Mouse (Mus musculus) erythroid progenitor cell, adult 5-6 weeks (primary cell): ENCODE measurements around the gene Adcy9. TPM values are rescaled to one million over a fixed set of nuclear protein-coding genes. Genes with fewer than 3 reads are reported as not detected.
A peak's percentile ranks its signal among the peaks of the same experiment; 100 is the strongest.

Experiments used
- ATAC-seq: replicated peaks from 2 replicates; pipeline ENCODE4 v1.8.0; 2016; ENCODE audit warnings: moderate number of reproducible peaks, mild to moderate bottlenecking, moderate TSS enrichment, inconsistent platforms; ENCODE audit not compliant: poor library complexity, low FRiP score, severe bottlenecking
- total RNA-seq, 2 experiments: library from RNA; stranded (forward) in 1 of 2; stranded (reverse) in 1 of 2; fragments of 150-400 nt in 1 of 2; fragments of 186-747, 209-891 nt in 1 of 2; gene quantifications; 2 replicates each; pipeline versions ENCODE4 v1.2.3 to v1.2.4; 2015 to 2017; ENCODE audit warnings: low replicate concordance in 2 of 2

Gene Adcy9
- total RNA-seq, 2 experiments from 2014 or later: 1.4 TPM; not detected in 1

- no peak for ATAC-seq
These were observed 83.0 kb downstream of the Adcy9 start for GRCm38 (mm10) chr16:4337269-4337668.

DNA sequence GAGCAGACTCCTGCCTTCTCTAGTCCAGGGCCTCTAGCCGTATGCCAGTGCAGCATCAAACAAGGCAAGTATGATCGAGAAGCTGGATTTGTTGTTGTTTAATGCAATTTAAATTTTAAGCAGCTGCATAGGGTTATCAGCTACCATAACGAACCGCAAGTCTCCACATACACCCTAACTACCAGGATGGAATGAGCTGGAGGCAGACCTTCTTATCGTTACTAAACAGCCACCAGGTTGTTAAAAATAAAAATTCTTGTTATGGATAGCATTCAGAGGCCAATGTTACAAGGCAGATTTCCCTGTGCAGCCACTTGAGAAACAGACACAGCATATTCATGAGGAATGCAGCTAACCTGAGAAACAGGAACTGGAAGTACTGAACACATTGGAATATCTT, 86.5 kb downstream of the Adcy9 start:
- 0 out of 2 replicates have a peak, but pooled peaks have one; percentile 25 for ATAC-seq

DNA sequence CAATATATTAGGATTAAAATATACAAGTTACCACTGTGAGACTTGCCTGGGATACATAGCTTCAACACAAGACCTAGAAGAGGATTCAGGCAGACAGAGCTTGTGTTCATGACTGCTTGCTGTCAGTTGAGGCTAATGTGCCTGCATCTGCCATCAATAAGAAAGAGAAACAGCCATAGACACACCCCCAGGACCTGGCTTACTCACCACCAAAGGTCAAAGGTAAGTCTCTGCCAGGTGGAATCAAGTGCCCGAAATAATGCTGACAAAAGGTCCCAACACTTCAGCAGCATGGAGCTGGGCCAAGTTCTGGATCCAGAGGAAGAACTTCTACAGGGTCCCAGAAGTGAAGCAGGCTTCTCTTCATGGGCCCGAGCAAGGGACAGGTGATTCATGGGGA, 86.9 kb downstream of the Adcy9 start:
- ATAC-seq: no peak

DNA sequence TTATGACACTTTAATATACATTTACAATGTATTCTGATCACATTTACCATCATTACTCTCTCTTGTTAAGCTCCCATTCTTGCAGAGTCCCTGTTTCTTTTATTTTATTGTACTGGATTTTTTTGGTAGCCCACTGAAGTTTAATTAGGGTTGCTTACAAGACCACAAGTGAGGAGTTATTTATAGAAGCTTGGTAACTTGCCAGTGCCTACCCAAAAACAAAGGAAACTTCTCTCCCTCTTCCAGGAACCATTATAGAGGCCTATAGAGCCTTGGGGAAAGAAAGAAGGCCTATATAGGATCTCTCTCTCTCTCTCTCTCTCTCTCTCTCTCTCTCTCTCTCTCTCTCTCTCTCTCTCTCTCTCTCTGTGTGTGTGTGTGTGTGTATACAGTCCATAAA, 93.2 kb downstream of the Adcy9 start:
- ATAC-seq: no peak

GRCm38 (mm10) chr16:4325801-4326200, 94.5 kb downstream of the Adcy9 start:
- no peak for ATAC-seq

GRCm38 (mm10) chr16:4324967-4325366, 95.3 kb downstream of the Adcy9 start:
- no peak for ATAC-seq

GRCm38 (mm10) chr16:4320856-4321255, 99.4 kb downstream of the Adcy9 start:
- no peak for ATAC-seq

DNA sequence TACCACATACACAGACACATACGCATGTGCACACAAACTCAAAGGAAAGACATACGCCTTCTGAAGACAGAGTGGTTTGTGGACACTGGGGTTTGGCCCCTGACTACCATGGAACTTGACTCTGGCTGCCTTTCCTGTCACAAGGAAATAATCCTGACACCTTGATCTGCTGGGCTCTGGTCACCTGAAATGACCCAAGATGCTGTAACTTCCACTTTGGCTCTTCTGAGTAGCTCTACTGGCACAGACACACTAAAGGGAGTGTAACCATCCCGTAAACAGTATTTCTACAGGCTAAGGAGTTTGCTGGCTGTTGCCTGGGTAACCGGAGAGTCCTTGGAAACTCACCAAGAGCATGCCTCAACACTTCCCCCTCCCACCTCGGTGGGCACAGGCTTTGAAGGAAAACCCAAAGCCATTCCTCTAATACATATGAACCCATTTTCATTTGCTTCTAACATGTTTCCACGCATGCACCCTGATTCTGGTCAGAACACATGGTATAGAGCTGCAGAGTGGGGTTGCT, 102.2 kb downstream of the Adcy9 start:
- ATAC-seq: no peak

- ATAC-seq: peak; percentile 75
These were observed 104.2 kb downstream of the Adcy9 start for GRCm38 (mm10) chr16:4316094-4316474.

DNA sequence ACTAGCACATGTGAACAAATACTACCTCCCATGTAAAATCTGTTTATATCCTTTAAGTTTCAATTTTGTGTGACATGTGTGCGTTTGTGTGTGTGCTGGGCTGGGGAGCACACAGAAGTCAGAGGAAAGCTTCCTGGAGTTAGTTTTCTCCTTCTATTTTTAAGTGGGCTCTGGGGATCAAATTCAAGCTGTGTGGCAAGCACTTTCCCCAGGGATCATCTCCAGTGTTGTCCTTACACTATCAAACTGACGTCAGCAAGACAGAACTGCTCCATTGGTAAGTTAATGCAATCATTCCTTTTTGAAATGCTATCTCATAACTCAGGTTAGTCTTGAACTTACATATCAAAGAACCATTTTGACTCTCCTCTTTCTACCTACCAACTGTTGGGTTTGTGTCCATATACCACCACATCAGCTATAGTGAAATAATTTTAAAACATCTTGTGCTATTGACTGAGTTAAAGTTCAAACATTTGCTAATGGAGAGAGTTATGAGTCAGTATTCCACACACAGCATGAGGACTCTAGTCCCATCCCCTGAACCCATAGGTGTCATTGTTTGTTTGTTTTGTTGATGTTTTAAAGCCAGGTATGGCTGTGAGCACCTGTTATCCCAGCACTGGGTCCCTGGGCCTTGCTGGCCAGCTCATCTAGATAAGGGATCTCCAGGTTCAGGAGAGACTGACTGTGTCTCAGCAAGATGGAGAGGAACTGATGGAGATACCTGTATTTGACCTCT, 104.8 kb downstream of the Adcy9 start:
- no peak for ATAC-seq

DNA sequence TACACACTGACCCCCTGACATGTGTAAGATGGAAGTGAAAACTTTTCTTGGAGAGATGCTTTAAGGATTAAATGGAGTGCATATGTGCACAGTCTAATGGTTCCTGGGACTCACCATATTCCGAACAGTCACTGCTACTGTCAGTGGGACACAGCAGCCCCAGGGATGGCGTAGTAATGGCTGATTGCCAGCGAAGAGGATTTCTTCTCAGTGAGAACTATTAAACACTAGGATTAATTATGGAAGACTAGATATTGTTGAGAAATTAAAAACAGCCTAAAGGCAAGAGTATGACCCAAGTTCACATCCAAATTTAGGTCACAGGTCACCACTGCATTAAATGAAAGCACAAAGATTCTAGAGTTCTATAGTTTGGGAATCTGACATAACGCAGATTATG, 105.4 kb downstream of the Adcy9 start:
- no peak for ATAC-seq

GRCm38 (mm10) chr16:4312018-4312417, 108.3 kb downstream of the Adcy9 start:
- ATAC-seq: no peak

DNA sequence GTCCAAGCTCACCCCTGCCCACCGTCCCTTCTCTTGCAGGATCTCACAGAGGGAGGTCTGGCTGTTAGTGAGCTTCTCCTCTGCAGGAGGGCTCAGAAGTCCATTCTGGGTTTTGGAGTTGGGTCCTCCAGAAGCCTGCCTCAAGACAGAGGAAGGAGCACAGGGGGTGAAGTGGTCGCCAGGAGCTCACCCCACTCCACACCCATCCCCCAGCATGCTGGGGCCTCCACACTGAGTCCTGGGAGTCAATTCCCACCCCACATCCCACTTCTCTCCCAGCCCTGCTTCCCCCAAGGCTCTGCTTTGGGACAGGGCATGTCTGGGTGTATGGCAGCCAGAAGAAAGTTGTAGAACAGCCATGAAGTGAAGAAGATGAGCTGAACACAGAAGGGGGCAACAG, 108.7 kb downstream of the Adcy9 start:
- ATAC-seq: no peak

GRCm38 (mm10) chr16:4307795-4308194, 112.5 kb downstream of the Adcy9 start:
- ATAC-seq: no peak

- ATAC-seq: no peak
These were observed 115.9 kb downstream of the Adcy9 start for GRCm38 (mm10) chr16:4304176-4304922.

GRCm38 (mm10) chr16:4303554-4303953, 116.7 kb downstream of the Adcy9 start:
- no peak for ATAC-seq

DNA sequence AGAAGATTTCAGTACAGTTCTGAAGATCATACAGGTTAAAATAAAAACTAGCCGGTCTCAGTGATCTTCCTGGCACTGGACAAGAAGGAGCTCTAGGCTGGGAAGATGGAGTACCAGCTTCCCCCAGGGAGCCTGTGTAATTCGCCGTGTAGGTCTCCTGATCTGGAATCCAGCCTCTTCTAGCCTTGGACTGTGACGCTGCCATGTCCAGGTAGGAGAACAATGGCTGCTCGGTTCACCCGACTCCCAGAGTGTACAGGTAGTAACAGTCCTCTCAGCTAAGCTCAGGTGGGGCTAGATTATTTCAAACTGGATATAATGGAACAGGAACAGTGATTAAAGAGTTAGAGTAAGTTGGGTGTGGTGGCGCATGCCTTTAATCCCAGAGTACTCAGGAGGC, 120.0 kb downstream of the Adcy9 start:
- ATAC-seq: no peak

DNA sequence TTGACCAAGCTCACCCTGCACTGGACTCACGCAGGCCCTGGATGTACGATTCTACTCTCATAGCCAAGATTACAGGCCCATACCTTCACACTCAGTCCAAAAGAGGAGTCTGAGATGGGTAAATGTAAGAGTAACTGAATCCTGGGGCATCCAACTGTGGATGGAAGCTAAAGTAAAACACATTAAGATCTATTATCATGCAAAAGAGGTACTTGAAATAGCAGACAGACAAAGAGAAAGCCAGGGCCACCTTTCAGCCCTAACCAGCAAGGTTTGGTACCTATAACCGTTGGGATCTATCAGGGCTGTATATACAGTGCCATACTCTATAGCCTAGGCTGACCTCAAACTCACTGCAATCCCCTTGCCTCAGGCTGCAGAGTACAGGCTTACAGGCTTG, 127.0 kb downstream of the Adcy9 start:
- no peak for ATAC-seq

- ATAC-seq: no peak
These were observed 130.8 kb downstream of the Adcy9 start for GRCm38 (mm10) chr16:4289507-4289906.

DNA sequence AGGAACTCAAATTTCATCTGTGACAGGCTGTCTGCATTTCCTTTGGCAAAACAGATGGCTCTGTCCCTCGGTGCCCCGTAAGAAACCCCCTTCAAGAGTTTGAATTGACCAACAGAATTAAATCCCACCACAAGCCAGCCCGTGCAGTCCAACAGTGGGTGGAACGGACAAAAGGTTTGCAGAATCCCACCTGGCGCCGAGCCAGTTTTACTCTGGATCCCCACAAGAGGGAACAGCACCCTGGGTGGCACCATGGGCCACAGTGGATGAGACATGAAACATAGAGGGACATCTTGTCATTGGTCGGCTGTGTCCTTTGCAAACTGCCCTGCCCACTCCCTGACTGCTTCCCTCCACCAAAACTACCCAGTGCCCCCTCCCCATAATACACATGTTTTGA, 133.7 kb downstream of the Adcy9 start:
- ATAC-seq: no peak

DNA sequence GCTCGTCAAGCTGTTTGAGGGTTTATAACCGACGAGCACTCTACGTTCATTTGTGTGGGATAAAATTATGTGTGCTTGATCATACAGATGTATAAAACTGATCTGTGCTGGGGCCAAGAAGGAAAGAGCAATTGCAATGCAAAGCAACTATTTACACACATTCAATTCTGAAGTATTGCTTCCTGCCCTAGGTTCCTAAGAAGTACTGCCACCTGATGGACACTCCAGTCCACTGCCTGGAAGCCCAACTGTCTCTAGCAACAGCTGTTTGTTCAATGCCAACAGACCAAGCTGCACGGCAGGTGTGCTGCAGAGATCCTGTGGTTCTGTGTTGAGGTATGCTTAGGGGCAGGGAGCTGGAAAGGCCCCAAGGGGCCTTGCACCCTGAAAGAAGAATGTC, 135.0 kb downstream of the Adcy9 start:
- ATAC-seq: 0 out of 2 replicates have a peak, but pooled peaks have one; percentile 52
